Mouse (Mus musculus) liver, embryonic 13.5 days (tissue): ENCODE measurements around the gene H2afz. TPM values are rescaled to one million over a fixed set of nuclear protein-coding genes. Genes with fewer than 3 reads are reported as not detected.
A peak's percentile ranks its signal among the peaks of the same experiment; 100 is the strongest.

Source experiments
- ATAC-seq: fragments of 200-750 bp; cut with Nextera tagmentation; 2 replicates; pipeline ENCODE4 v1.8.0; 2017; ENCODE audit warnings: low read depth, mild to moderate bottlenecking, moderate number of reproducible peaks, moderate library complexity
- DNase-seq: peaks from one replicate; pipeline ENCODE4 v3.0.0; 2022
- H3K27ac ChIP-seq: fragments of 300-500 bp; sonication (generic); 2 replicates; pipeline ENCODE4 v1.5.1; 2015; ENCODE audit warnings: moderate library complexity, mild to moderate bottlenecking, inconsistent platforms
- H3K27me3 ChIP-seq: fragments of 300-500 bp; sonication (generic); 2 replicates; pipeline ENCODE4 v1.6.1; 2015; ENCODE audit warnings: mild to moderate bottlenecking, inconsistent platforms
- H3K36me3 ChIP-seq: fragments of 300-500 bp; sonication (generic); 2 replicates; pipeline ENCODE4 v1.6.1; 2015; ENCODE audit warnings: mild to moderate bottlenecking, inconsistent platforms
- H3K4me1 ChIP-seq: fragments of 300-500 bp; sonication (generic); replicated peaks from 2 replicates; pipeline ENCODE4 v1.6.1; 2015; ENCODE audit warnings: inconsistent platforms
- H3K4me2 ChIP-seq: fragments of 300-500 bp; sonication (generic); 2 replicates; pipeline ENCODE4 v1.6.1; 2015; ENCODE audit warnings: inconsistent platforms, mild to moderate bottlenecking, moderate library complexity
- H3K4me3 ChIP-seq: fragments of 300-500 bp; sonication (generic); replicated peaks from 2 replicates; pipeline ENCODE4 v1.5.1; 2015; ENCODE audit warnings: mild to moderate bottlenecking, inconsistent platforms
- H3K9ac ChIP-seq: fragments of 300-500 bp; sonication (generic); 2 replicates; pipeline ENCODE4 v1.6.1; 2015; ENCODE audit warnings: mild to moderate bottlenecking, inconsistent platforms
- H3K9me3 ChIP-seq: fragments of 300-500 bp; sonication (generic); replicated peaks from 2 replicates; pipeline ENCODE4 v1.6.1; 2016; ENCODE audit warnings: inconsistent platforms
- WGBS: fragments of 180-500 bp; shearing (Covaris S2); methylation state at CpG from one replicate; pipeline ENCODE4 v1.1.7; 2015; ENCODE audit not compliant: insufficient replicate concordance; 5-methylcytosine and 5-hydroxymethylcytosine counted together
- polyA plus RNA-seq: library from polyadenylated mRNA; unstranded; fragments of >200 nt; fragmentation: Nextera tagmentation; extraction: Ambion mirVana; gene quantifications from 2 replicates; pipeline ENCODE4 v1.2.1, GENCODE M21; 2015

The H2afz gene
- polyA plus RNA-seq, 1 experiment from 2014 or later, result 1,513 TPM

- peaks cover 13% of the 10 kb centered on the region for H3K36me3 ChIP-seq
- peak overlapping the region; percentile 91 for H3K27ac ChIP-seq
- H3K27me3 ChIP-seq, result no peaks in the 10 kb centered on the region
- DNase-seq, result no peak
- no peak for ATAC-seq
- H3K9me3 ChIP-seq, result no peaks in the 10 kb centered on the region
- H3K4me3 ChIP-seq, result peak overlapping the region; percentile 91
- WGBS, result 35% methylated on average over 22 of the region's 22 CpGs
- H3K4me1 ChIP-seq, result peaks cover 30% of the 10 kb centered on the region
- H3K9ac ChIP-seq, result peak overlapping the region; percentile 79
- H3K4me2 ChIP-seq, result peak overlapping the region; percentile 77
Observed at GRCm38 (mm10) chr3:137863330-137864123, 760 bp upstream of the H2afz start.

DNA sequence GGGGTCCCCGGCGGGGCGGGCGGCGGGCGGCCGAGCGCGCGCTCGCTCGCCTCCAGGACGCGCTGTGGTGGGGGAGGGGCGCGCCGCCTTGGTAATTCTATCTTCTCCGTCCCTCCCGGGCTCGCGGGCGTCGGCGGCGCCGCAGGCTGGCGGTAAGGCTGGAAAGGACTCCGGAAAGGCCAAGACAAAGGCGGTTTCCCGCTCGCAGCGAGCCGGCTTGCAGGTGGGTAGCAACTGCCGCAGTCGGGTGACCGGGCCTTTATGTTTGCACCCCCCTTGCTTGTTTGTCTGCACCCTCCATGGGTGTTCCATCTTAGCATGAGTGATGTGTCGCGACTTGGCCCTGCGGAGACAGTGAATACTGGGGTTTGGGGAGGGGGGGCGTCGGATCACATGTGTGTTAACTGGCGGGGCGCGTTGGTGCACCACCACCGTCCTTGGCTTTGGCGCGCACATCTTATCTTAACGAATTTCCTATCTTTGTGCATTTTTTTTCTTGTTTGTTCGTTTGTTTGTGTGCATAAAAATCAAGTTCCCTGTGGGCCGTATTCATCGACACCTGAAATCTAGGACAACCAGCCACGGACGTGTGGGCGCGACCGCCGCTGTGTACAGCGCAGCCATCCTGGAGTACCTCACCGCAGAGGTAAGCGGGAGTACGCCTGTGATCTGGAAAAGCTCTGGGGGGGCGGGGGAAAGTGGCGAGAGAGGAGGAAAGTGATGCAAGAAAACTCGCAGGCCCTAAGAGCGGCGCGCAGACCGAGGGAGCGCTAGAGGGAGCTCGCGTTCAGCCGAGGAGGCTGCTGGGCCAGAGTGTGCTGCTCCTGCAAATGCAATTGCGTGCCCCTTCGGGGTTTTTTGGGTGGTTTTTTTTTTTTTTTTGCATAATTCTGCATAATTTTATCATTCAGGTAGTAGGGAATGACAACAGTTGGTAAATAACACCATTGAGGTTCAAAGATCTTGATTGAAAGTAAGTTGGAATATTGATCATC is 998 bp downstream of the H2afz start:
- peak overlapping the region; percentile 99 for H3K9ac ChIP-seq
- H3K9me3 ChIP-seq, result no peaks in the 10 kb centered on the region
- DNase-seq, result peak; percentile 88
- under 1% methylated on average over 74 of the region's 74 CpGs for WGBS
- H3K4me1 ChIP-seq, result peaks cover 37% of the 10 kb centered on the region
- peaks cover 13% of the 10 kb centered on the region for H3K36me3 ChIP-seq
- H3K27ac ChIP-seq, result peak overlapping the region; percentile 97
- peak overlapping the region; percentile 77 for H3K4me2 ChIP-seq
- peak; percentile 45 for ATAC-seq
- H3K4me3 ChIP-seq, result peak overlapping the region; percentile 91
- H3K27me3 ChIP-seq, result no peaks in the 10 kb centered on the region

- Histone ChIP-seq H3K4me3 (peak overlapping the region; percentile 88), H3K9ac (peak overlapping the region; percentile 97), H3K4me2 (peak overlapping the region; percentile 98), H3K27ac (peak overlapping the region; percentile 97), H3K4me1 (peaks cover 33% of the 10 kb centered on the region), H3K27me3 (no peaks in the 10 kb centered on the region), H3K9me3 (no peaks in the 10 kb centered on the region), H3K36me3 (peaks cover 13% of the 10 kb centered on the region)
- no peak for DNase-seq
- ATAC-seq, result no peak
- WGBS, result 0% methylated on average over 2 of the region's 2 CpGs
Observed at GRCm38 (mm10) chr3:137867133-137867436, 2.8 kb downstream of the H2afz start.

DNA sequence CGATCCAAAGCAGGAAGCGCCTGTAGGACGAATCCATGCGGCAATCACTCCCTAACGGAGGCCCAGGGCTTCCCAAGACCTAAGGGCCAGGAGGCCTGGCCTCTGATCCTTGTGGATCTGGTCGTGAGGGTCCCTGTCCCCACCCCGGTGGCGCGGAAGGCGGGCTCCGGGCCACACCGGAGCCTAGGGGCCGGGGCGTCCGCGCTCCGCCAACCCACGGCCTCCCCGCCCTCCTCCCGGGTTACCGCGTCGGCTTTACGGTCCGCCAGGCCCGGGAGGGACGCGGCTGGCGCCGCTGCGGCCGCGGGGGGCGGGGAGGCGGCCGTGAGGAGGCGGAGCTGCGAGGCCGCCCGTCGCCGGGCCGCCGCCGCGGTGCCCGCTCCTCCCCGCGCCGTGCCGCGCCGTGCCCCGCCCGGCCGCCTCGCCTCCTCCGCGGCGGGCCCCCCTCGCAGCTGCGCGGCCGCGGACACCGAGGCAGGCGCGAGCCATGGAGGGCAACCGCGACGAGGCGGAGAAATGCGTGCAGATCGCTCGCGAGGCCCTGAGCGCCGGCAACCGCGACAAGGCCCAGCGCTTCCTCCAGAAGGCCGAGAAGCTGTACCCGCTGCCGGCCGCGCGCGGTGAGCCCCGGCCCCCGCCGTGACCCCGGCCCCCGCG is 3.3 kb downstream of the H2afz start, which contains the start of gene Dnajb14:
Gene Dnajb14 (plus strand): TSS at position 239 of the 657 bp plus-strand sequence.
- Histone ChIP-seq H3K4me3 (peak within 1 kb of the TSS; percentile 88), H3K27me3 (no peaks in the 10 kb centered on the region), H3K27ac (peak within 1 kb of the TSS; percentile 97), H3K4me2 (peak within 1 kb of the TSS; percentile 98), H3K9ac (peak within 1 kb of the TSS; percentile 97), H3K4me1 (peaks cover 33% of the 10 kb centered on the region), H3K9me3 (no peaks in the 10 kb centered on the region), H3K36me3 (peaks cover 13% of the 10 kb centered on the region)
- DNase-seq (peak; percentile 65), ATAC-seq (peak; percentile 66)
- whole genome bisulfite sequencing, result under 1% methylated on average over 57 of the region's 94 CpGs

DNA sequence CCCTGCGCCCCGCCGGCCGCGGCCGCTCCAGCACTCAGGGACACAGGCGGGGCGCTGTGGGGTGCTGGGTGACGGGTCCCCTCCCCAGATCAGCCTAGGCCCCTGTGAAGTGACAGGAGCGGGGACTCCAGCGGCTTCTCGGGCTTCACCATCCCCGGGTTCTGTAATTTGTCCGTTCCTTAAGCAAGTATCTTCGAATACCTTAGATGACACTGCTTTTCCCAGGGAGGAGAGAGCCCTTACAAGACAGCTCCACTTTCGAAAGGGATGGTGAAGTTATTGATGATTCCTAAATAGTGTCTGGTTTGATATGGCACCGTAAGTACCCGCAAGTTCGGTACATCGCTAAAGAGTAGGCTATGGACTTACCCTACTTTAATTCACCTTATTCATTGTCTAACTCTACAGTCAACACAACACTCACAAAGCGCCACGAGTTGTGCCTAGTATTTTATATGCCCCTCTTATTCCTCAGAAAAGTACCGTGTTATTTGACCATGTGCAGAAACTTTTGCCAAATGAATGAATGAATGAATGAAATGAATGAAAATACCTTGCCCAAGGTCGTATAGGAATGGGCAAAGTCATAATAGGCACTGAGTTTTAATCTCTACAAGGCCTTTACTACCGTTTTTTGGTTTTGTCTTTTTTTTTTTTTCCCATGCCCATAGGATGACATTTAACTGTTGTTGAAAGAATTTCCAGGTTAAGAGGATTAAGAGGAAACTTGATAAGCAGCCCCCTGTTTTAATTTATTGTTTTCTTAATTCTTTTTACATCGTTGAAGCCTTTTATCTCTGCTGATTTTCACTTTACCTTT is 4.0 kb downstream of the H2afz start:
- ATAC-seq (peak; percentile 16), DNase-seq (no peak)
- Histone ChIP-seq H3K9me3 (no peaks in the 10 kb centered on the region), H3K9ac (peak overlapping the region; percentile 97), H3K4me1 (peaks cover 30% of the 10 kb centered on the region), H3K4me2 (peak overlapping the region; percentile 98), H3K36me3 (peaks cover 13% of the 10 kb centered on the region), H3K27ac (peak overlapping the region; percentile 97), H3K27me3 (no peaks in the 10 kb centered on the region), H3K4me3 (peak overlapping the region; percentile 88)
- 3% methylated on average over 25 of the region's 26 CpGs for WGBS

DNA sequence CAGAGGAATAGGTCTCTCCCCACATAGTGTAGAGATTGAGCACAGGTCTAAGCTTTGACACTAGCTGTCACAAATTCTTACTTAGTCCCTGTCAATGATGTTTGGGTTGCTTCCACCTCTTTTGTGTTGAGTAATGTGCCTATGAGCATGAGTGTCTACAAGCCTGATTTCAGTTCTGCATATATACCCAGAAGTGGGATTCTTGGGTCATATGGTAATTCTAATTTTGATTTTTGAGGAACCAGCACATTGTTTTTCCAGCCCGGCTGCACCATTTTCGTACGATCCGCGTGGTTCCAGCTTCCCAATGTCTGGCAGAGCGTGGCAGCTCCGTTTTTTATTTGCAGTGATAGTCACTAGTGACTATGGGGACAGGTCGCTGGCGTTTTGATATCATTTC is 5.1 kb downstream of the H2afz start:
- no peaks in the 10 kb centered on the region for H3K27me3 ChIP-seq
- ATAC-seq (no peak), DNase-seq (no peak)
- no peaks in the 10 kb centered on the region for H3K9me3 ChIP-seq
- no peak overlapping the region for H3K9ac ChIP-seq
- peaks cover 26% of the 10 kb centered on the region for H3K4me1 ChIP-seq
- no peak overlapping the region for H3K27ac ChIP-seq
- 0 out of 2 replicates have a peak overlapping the region, but pooled peaks have one; percentile 30 for H3K4me2 ChIP-seq
- peaks cover 13% of the 10 kb centered on the region for H3K36me3 ChIP-seq
- WGBS, result 89% methylated on average over 9 of the region's 9 CpGs
- H3K4me3 ChIP-seq, result no peak overlapping the region

DNA sequence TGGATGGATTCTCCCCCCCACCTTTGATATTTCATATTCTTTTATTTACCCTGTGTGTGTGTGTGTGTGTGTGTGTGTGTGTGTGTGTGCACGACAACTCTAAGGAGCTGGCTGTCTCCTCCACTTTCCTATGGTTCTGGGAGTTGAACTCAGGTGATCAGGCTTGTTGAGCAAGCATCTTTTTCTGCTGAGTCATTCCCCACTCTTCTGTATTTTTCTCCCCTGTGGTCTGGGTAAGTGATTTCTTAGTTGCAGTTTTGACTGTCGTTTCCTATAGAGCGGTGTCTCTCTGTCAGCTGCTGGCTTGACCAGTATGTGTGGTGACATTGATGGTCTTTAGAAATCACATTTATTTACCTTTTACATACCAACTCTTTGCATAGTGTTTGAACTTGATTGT is 15.0 kb downstream of the H2afz start:
- Histone ChIP-seq H3K27ac (no peak overlapping the region), H3K4me2 (no peak overlapping the region), H3K4me1 (peaks cover 14% of the 10 kb centered on the region), H3K36me3 (no peaks in the 10 kb centered on the region), H3K4me3 (no peak overlapping the region), H3K27me3 (no peaks in the 10 kb centered on the region), H3K9ac (no peak overlapping the region), H3K9me3 (no peaks in the 10 kb centered on the region)
- WGBS, result 40% methylated on average over 3 of the region's 3 CpGs
- no peak for DNase-seq
- no peak for ATAC-seq

GRCm38 (mm10) chr3:137880109-137880748 is 15.9 kb downstream of the H2afz start:
- no peak for DNase-seq
- WGBS, result 70% methylated on average over 4 of the region's 4 CpGs

DNA sequence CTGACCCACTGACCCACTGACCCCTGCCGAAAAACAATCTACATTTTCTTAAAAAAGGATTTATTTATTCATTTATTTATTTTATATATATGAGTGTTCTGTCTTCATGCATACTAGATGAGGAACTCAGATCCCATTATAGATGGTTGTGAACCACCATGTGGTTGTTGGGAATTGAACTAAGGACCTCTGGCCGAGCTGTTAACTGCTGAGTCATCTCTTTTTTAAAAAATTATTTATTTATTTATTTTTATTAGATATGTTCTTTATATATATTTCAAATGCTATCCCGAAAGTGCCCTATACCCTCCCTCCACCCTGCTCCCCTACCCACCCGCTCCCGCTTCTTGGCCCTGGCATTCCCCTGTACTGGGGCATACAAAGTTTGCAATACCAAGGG is 16.8 kb downstream of the H2afz start:
- Histone ChIP-seq H3K36me3 (peaks cover 4% of the 10 kb centered on the region; the same call in 1 of the 2 replicates), H3K9me3 (no peaks in the 10 kb centered on the region), H3K27ac (no peak overlapping the region), H3K4me1 (peaks cover 14% of the 10 kb centered on the region), H3K4me2 (no peak overlapping the region), H3K27me3 (no peaks in the 10 kb centered on the region), H3K9ac (no peak overlapping the region), H3K4me3 (no peak overlapping the region)
- ATAC-seq (no peak), DNase-seq (no peak)
- 82% methylated on average over 5 of the region's 5 CpGs for WGBS

More at GRCm38 (mm10) chr3:137880109-137880748, 15.9 kb downstream of the H2afz start:
- H3K4me1 ChIP-seq, result peaks cover 14% of the 10 kb centered on the region
- no peak for ATAC-seq
- H3K9me3 ChIP-seq, result no peaks in the 10 kb centered on the region
- H3K4me2 ChIP-seq, result no peak overlapping the region
- 0 out of 2 replicates have a peak overlapping the region, but pooled peaks have one; percentile 2 for H3K27ac ChIP-seq
- H3K27me3 ChIP-seq, result no peaks in the 10 kb centered on the region
- peaks cover 3% of the 10 kb centered on the region; the same call in 1 of the 2 replicates for H3K36me3 ChIP-seq
- no peak overlapping the region for H3K4me3 ChIP-seq
- no peak overlapping the region for H3K9ac ChIP-seq

GRCm38 (mm10) chr3:137887961-137888360 is 23.7 kb downstream of the H2afz start:
- no peaks in the 10 kb centered on the region for H3K9me3 ChIP-seq
- ATAC-seq (no peak), DNase-seq (no peak)
- H3K4me3 ChIP-seq, result no peak overlapping the region
- H3K4me1 ChIP-seq, result peaks cover 10% of the 10 kb centered on the region
- no peaks in the 10 kb centered on the region for H3K27me3 ChIP-seq
- H3K36me3 ChIP-seq, result peaks cover 20% of the 10 kb centered on the region
- no peak overlapping the region for H3K27ac ChIP-seq
- 73% methylated on average over 7 of the region's 7 CpGs for WGBS
- no peak overlapping the region for H3K4me2 ChIP-seq
- H3K9ac ChIP-seq, result no peak overlapping the region
